Mouse (Mus musculus): ENCODE data around the gene Slc12a5. TPM values are rescaled to one million over a fixed set of nuclear protein-coding genes. Genes with fewer than 3 reads are reported as not detected.

Slc12a5 gene
- polyA plus RNA-seq (2016; fragmentation: Nextera tagmentation; extraction: Ambion mirVana), result 12.7 and 13.9 TPM in 2 replicates

DNA sequence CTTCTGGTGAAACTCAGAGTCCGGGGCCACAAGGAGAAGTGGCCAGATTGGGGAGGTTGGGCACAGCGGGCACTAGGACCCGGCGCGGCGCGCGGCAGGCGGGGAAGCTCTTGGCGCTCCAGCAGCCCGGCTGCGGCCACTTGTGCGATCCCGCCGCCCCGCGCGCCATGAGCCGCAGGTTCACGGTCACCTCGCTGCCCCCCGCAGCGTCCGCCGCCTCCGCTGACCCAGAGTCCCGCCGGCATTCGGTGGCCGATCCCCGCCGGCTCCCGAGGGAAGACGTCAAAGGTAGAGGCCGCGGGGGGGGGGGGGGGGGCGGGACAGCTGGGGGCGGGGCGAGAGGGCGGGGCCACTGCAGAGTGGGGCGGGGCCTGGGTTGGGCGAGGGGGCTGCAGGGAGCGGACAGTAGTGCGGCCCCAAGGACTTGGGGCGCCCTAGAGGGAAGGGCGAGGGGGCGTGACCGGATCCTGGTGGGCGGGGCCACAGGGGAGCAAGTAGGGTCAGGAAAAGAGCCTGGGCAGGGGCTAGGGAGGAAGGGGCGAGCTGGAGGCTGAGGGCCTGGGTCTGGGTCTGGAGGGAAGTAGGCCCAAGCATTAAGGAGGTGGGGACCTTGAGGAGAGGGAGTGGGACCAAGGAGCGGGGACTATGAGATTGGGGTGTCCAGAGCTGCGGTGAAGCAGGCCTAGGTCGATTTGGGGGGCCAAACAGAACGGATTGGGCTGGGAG lies at the start of gene Slc12a5:
Gene Slc12a5 (plus strand): TSS at position 87 of the 726 bp plus-strand sequence.
- Histone ChIP-seq H3K4me3 (peak within 1 kb of the TSS; percentile 58), H3K4me1 (peaks cover 21% of the 10 kb centered on the region), H3K27me3 (replicated peaks) (peaks cover 19% of the 10 kb centered on the region; the same call in 1 of the 2 replicates), H3K27ac (no peak within 1 kb of the TSS), H3K9ac (peak within 1 kb of the TSS; percentile 53), H3K36me3 (no peaks in the 10 kb centered on the region), H3K4me2 (replicated peaks) (peak within 1 kb of the TSS; percentile 75), H3K9me3 (no peaks in the 10 kb centered on the region)
- 1% methylated on average over 42 of the region's 54 CpGs for WGBS
- ATAC-seq (ENCODE audit: low FRiP score, low read depth), result peak; percentile 51

DNA sequence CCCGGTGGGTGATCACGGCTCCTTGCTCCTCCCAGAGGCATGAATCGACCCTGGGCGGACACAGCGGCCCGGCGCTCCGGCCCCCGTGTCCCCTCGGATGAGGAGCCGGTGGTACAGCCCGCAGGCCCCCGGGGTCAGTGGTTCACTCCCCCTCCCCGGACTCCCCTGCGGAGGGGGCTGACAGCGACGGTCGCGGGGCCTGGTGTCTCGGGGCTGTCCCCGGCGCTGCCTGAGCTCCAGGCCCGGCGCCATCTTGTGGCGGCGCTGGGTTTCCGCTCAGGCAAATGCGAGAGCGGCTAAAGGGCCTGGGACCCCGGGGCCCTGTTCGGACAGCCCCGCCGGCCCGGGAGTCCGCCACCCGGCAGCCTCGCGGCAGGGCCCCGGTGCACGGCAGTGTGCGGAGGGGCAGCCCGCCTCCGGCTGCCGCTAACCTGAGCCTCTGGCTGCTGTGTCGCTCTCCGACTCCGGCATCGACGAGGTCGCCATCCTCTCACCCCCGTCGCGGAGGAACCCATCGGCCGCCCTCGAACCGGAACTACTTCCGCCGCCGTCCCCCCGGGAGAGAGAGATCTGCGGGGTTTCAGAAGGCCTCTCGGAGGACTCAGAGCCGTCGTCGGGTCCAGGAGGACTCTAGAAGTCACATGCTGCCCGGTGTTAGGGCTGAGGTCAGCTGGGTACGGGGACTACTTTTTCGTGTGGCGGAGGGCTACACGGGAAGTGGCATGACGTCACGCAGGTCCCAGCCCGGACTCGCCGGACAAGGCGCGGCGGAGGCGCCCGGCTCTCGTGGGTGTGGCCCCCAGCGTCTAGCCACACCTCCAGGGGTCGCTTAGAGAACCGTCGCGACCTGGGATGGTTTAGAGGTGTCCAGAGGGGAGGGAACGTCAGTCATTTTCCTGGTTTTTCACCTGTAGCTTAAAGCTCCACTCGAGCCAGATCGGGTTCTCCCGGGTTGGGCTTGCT lies 49.2 kb upstream of the Slc12a5 start, which contains the start of gene Zfp335:
Gene Zfp335 (minus strand): TSS at position 672 of the 963 bp plus-strand sequence.
- Histone ChIP-seq H3K27me3 (replicated peaks) (no peaks in the 10 kb centered on the region), H3K36me3 (peaks cover 32% of the 10 kb centered on the region), H3K9me3 (peaks cover 3% of the 10 kb centered on the region; the same call in 1 of the 2 replicates), H3K4me3 (peak within 1 kb of the TSS; percentile 74), H3K27ac (peak within 1 kb of the TSS; percentile 96), H3K4me1 (peaks cover 25% of the 10 kb centered on the region), H3K9ac (peak within 1 kb of the TSS; percentile 90), H3K4me2 (replicated peaks) (peak within 1 kb of the TSS; percentile 90)
- under 1% methylated on average over 91 of the region's 91 CpGs for WGBS
- peak; percentile 89 for ATAC-seq (ENCODE audit: low FRiP score, low read depth)

DNA sequence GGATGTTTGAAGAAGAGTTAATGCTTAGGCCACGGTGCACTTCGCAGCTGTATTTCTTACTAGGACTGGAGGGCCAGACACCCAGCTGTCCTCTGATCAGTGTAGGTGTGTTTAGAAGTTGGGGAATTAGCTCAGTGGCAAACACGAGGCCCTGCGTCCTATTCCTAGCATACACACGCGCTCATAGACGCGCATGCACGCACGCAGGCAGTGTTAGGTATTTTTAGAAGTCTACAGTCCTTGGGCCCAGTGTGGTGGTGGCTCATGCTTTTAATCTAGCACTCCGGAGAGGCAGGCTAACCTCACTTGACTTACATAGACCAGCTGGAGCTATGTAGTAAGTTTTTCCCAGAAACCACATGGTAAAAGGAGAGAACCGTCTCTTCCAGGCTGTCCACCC lies 48.5 kb upstream of the Slc12a5 start:
- Histone ChIP-seq H3K27me3 (replicated peaks) (no peaks in the 10 kb centered on the region), H3K9me3 (no peaks in the 10 kb centered on the region), H3K9ac (peak overlapping the region; percentile 90), H3K27ac (peak overlapping the region; percentile 96), H3K4me2 (replicated peaks) (peak overlapping the region; percentile 90), H3K4me3 (peak overlapping the region; percentile 74), H3K36me3 (peaks cover 24% of the 10 kb centered on the region), H3K4me1 (peaks cover 25% of the 10 kb centered on the region)
- 24% methylated on average over 12 of the region's 12 CpGs for WGBS
- 0 out of 2 replicates have a peak, but pooled peaks have one; percentile 1 for ATAC-seq (ENCODE audit: low FRiP score, low read depth)

DNA sequence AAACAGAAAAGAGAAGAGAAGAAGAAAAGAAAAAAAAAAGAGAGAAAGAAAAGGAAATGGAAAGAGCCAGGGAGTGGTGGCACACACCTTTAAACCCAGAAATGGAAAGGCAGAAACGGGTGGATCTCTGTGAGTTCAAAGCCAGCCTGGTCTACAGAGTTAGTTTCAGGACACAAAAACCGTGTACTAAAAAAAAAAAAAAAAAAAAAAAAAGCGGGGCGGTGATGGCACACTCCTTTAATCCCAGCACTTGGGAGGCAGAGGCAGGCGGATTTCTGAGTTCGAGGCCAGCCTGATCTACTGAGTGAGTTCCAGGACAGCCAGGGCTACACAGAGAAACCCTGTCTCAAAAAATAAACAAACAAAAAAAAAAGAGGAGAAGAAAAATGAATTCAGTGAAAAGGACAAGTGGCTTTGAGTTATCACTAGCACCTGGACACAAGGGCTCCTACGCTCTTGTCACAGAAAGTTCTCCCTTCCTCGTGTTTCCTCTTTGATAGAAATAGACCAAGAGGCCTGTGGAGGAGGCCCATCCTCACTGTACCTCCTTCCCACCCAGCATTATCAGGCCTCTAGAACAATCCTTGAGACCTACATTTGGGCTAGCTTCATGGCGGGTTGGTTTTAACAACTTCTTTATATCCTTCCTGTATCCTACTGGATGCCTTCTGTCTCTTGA lies 47.7 kb upstream of the Slc12a5 start:
- no peak for ATAC-seq (ENCODE audit: low FRiP score, low read depth)
- Histone ChIP-seq H3K9me3 (no peaks in the 10 kb centered on the region), H3K4me3 (peak overlapping the region; percentile 74; the same call in 1 of the 2 replicates), H3K4me1 (peaks cover 25% of the 10 kb centered on the region), H3K27ac (no peak overlapping the region), H3K9ac (no peak overlapping the region), H3K4me2 (replicated peaks) (peak overlapping the region; percentile 90; the same call in 1 of the 2 replicates), H3K27me3 (replicated peaks) (no peaks in the 10 kb centered on the region), H3K36me3 (peaks cover 17% of the 10 kb centered on the region)
- 92% methylated on average over 8 of the region's 9 CpGs for WGBS

DNA sequence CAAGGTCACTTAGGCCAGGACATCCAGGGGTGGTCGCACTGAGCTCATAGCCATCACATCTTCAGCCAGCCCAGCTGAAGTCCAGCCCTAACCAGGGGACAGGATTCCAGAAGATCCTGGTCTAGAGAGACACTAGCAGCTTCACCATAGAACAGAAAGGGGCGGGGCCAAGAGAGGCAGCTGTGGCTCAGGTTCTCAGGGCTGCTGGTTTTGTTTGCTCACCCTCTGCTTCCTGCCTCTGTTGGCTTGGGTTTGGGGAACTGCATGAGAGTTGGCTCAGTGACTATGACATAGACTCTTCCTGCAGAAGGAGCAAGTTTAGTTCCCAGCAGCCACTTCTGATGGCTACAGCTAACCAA lies 47.2 kb upstream of the Slc12a5 start:
- no peaks in the 10 kb centered on the region for H3K27me3 ChIP-seq (replicated peaks)
- no peak overlapping the region for H3K9ac ChIP-seq
- peaks cover 25% of the 10 kb centered on the region for H3K4me1 ChIP-seq
- no peaks in the 10 kb centered on the region for H3K9me3 ChIP-seq
- peaks cover 14% of the 10 kb centered on the region for H3K36me3 ChIP-seq
- no peak for ATAC-seq (ENCODE audit: low FRiP score, low read depth)
- WGBS, result 94% methylated on average over 2 of the region's 2 CpGs
- H3K4me3 ChIP-seq, result no peak overlapping the region
- no peak overlapping the region for H3K27ac ChIP-seq
- no peak overlapping the region for H3K4me2 ChIP-seq (replicated peaks)

DNA sequence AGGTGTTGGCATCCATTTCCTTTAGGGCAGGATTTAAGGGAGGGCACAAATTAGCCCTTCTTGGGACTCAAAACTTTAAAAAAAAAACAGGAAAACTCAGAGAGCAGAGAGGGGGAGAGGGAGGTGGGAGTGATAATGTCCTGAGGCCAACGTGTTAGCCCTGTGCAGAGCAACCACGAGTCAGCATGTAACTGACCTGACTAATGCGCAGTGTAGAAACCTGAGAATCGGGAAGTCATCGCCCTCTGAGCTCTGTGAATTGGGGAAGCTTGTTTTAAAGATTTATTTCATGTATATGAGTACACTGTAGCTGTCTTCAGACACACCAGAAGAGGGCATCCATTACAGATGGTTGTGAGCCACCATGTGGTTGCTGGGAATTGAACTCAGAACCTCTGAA lies 43.8 kb upstream of the Slc12a5 start:
- no peak overlapping the region for H3K4me2 ChIP-seq (replicated peaks)
- no peak overlapping the region for H3K9ac ChIP-seq
- H3K4me1 ChIP-seq, result peaks cover 7% of the 10 kb centered on the region
- no peaks in the 10 kb centered on the region for H3K9me3 ChIP-seq
- WGBS, result 88% methylated on average over 5 of the region's 5 CpGs
- H3K4me3 ChIP-seq, result no peak overlapping the region
- H3K36me3 ChIP-seq, result peaks cover 15% of the 10 kb centered on the region
- H3K27me3 ChIP-seq (replicated peaks), result no peaks in the 10 kb centered on the region
- no peak for ATAC-seq (ENCODE audit: low FRiP score, low read depth)
- H3K27ac ChIP-seq, result no peak overlapping the region

DNA sequence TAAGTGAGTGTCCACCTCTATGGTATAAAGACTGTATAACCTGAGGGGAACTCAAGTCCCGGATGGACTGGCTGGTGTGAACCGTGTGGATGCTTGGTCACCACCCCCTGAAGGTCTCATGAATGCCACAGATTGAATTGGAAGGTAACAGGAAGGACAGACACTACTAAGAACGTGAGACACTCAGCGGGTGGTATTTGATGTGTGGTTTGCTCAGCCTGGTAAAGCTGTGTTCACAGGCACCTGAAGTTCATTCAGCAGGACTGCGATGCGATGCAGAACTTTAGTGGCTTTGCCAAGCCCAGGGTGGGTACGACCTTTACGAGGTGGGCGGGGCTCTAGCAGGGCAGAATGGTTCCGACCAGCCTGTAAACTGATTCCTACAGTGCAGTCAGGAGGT lies 43.2 kb upstream of the Slc12a5 start:
- 32% methylated on average over 10 of the region's 10 CpGs for WGBS
- Histone ChIP-seq H3K9me3 (no peaks in the 10 kb centered on the region), H3K27me3 (replicated peaks) (no peaks in the 10 kb centered on the region), H3K9ac (no peak overlapping the region), H3K27ac (no peak overlapping the region), H3K4me1 (peaks cover 6% of the 10 kb centered on the region), H3K4me2 (replicated peaks) (no peak overlapping the region), H3K4me3 (no peak overlapping the region), H3K36me3 (peaks cover 15% of the 10 kb centered on the region)
- ATAC-seq (ENCODE audit: low FRiP score, low read depth), result no peak

DNA sequence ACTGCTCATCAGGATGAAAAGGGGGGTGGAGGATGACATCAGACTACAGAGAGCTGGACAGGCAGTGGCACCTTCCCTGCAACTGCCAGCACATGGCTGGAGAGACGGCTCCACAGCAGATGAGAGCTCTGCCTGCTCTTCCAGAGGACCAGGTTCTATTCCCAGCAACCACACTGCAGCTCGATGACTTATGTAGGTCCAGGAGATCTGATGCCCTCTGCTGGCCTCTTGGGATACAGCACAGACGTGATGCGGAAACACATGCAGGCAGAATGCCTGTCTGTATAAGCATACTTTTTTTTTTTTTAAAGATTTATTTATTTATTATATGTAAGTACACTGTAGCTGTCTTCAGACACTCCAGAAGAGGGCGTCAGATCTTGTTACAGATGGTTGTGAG lies 42.3 kb upstream of the Slc12a5 start:
- H3K36me3 ChIP-seq, result peaks cover 15% of the 10 kb centered on the region
- no peak overlapping the region for H3K27ac ChIP-seq
- H3K9ac ChIP-seq, result no peak overlapping the region
- H3K4me1 ChIP-seq, result peaks cover 9% of the 10 kb centered on the region; the same call in 1 of the 2 replicates
- 62% methylated on average over 5 of the region's 5 CpGs for WGBS
- H3K9me3 ChIP-seq, result no peaks in the 10 kb centered on the region
- H3K4me3 ChIP-seq, result no peak overlapping the region
- no peaks in the 10 kb centered on the region for H3K27me3 ChIP-seq (replicated peaks)
- no peak overlapping the region for H3K4me2 ChIP-seq (replicated peaks)
- ATAC-seq (ENCODE audit: low FRiP score, low read depth), result no peak

DNA sequence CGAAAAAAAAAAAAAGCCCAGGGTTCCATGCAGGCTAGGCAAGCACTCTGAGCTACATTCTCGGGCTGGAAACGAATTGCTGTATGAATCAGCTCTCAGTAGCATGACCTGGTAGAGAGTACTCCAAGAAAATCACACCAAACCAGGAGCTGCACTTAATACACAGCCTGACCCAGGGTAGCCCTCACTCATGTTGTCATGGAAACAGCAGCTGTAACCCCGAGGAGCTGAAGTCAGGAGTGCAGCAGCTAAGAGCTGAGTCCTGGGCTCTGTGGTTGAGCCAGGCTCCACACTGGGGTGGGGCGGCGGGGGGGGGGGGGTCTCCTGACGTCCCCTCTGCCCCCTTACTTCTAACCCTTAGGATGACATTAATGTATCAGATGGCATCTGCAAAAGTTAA lies 38.6 kb upstream of the Slc12a5 start:
- H3K27ac ChIP-seq, result no peak overlapping the region

DNA sequence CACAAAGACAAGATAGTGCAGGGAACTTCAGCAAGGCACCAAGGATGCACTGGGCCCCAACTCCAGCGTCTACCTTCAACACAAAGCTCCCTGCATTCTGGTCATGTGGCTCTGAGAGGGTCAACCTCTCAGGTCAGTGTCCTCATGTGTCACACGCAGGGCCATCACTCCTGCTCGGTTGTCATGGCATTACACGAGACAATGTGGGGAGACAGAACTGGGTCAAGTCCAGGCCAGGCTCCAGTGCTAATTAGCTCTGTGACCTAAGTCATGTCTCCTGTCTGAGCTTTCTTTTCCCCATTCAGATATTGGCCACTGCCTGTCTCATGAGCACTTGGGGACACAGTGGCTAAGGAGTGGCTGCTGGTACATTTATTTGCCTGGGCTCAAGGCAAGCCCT lies 37.3 kb upstream of the Slc12a5 start:
- H3K4me1 ChIP-seq, result peaks cover 17% of the 10 kb centered on the region; the same call in 1 of the 2 replicates
- no peaks in the 10 kb centered on the region for H3K9me3 ChIP-seq
- H3K27me3 ChIP-seq (replicated peaks), result no peaks in the 10 kb centered on the region
- H3K4me2 ChIP-seq (replicated peaks), result no peak overlapping the region
- H3K9ac ChIP-seq, result no peak overlapping the region
- peaks cover 12% of the 10 kb centered on the region for H3K36me3 ChIP-seq
- H3K27ac ChIP-seq, result no peak overlapping the region
- H3K4me3 ChIP-seq, result no peak overlapping the region
- 44% methylated on average over 4 of the region's 4 CpGs for WGBS
- ATAC-seq (ENCODE audit: low FRiP score, low read depth), result no peak

More for the DNA sequence above, 38.6 kb upstream of the Slc12a5 start:
- Histone ChIP-seq H3K4me2 (replicated peaks) (no peak overlapping the region), H3K4me1 (peaks cover 17% of the 10 kb centered on the region; the same call in 1 of the 2 replicates), H3K36me3 (peaks cover 15% of the 10 kb centered on the region), H3K4me3 (no peak overlapping the region), H3K27me3 (replicated peaks) (no peaks in the 10 kb centered on the region), H3K9ac (no peak overlapping the region), H3K9me3 (no peaks in the 10 kb centered on the region)
- ATAC-seq (ENCODE audit: low FRiP score, low read depth), result no peak
- whole genome bisulfite sequencing, result 52% methylated on average over 6 of the region's 7 CpGs

DNA sequence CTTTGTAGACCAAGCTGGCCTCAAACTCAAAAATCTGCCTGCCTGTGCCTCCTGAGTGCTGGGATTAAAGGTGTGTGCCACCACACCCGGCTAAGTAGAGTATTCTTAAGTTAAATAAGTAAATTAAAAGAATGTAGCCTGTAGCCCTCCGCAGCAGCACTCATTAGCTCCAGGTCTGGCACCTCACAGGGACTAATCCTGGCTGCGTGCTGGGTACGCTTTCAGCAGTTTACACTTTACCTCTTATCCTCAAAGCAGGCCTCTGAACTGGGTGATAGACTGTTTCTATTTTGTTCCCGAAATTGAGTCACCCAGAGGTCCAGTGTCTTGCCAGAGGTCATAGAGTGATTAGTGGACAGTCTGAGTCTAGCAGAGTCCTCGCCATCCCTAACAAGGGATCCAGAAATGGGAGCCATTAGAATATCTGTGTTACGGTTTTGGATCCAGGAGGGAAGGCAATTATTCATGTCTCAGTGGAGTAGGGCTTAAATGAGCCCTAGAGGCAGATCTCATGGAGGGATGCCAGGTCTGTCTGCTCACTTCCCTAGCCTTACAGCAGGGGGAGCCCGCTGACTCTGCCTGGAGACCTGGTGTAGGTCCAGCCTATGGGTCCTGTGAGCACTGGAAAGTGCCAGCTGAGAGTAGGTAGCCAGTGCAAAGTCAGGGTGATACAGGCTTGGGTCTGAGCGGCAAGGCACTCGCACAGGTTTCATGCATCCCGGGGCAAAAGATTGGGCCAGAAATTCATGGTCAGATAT lies 36.3 kb upstream of the Slc12a5 start:
- H3K4me1 ChIP-seq, result peaks cover 17% of the 10 kb centered on the region; the same call in 1 of the 2 replicates
- H3K9me3 ChIP-seq, result no peaks in the 10 kb centered on the region
- WGBS, result 42% methylated on average over 11 of the region's 11 CpGs
- H3K27me3 ChIP-seq (replicated peaks), result no peaks in the 10 kb centered on the region
- no peak overlapping the region for H3K27ac ChIP-seq
- no peak overlapping the region for H3K9ac ChIP-seq
- H3K36me3 ChIP-seq, result peaks cover 10% of the 10 kb centered on the region
- H3K4me2 ChIP-seq (replicated peaks), result no peak overlapping the region
- ATAC-seq (ENCODE audit: low FRiP score, low read depth), result 0 out of 2 replicates have a peak, but pooled peaks have one; percentile 66
- no peak overlapping the region for H3K4me3 ChIP-seq
